Mouse (Mus musculus): ENCODE measurements around the gene Ncoa7. TPM values are rescaled to one million over a fixed set of nuclear protein-coding genes. Genes with fewer than 3 reads are reported as not detected.
A peak's percentile ranks its signal among the peaks of the same experiment; 100 is the strongest.

Gene Ncoa7
- polyA plus RNA-seq (2014; fragmentation: Nextera tagmentation; extraction: Ambion mirVana), result 6.4 and 7.3 TPM in 2 replicates

DNA sequence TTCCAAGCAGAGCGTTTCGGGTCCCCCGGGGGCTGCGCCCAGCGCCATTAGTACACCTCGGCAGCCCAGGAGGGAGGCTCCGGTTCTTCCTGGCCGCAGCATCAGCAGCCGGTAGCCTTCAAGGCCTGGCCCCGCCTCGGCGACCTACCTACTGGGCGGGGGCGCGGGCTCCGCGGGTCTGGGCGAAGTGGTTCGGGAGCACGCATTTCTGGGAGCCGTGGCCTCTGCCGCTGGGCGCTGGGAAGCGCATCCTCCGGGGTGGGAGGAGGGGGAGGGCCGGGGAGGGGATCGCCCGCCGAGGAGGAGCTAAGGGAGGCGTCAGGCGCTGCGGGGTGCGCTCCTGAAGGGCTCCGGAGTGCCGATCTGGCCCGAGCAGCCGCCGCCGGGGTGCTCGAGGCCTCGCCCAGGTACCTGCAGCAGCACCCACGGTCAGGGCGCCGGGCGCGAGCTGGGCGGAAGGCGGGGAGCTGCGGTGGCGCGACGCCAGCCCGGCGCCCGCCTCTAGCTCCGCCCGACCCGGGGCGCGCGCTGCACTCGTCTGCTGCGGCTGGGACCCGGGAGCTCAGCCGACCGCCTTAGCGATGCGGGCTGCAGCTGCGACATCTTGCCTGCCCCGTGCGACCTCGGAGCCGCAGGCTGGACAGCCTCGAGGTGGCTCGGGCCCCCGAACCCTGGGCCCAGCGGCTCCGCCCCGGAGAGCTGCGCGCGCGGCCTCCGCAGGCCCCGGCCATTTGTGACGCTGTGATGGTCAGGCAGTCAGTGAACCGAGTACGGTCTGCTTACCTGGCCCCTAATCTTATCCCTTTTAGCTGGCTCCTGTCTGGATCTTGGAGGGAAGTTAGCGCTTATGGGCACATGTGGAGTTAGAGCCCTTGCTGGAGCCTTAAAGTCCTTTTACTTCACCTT, at the start of gene Ncoa7:
Gene Ncoa7, minus strand, starts transcription at position 646 of the 906 bp plus-strand sequence.
- peak; percentile 92 for ATAC-seq (ENCODE audit: low FRiP score)
- Histone ChIP-seq H3K27ac (ENCODE audit: low read depth, low read length) (peak within 1 kb of the TSS; percentile 89), H3K4me1 (ENCODE audit: control insufficient read depth, insufficient read depth, low read length) (no peaks in the 10 kb centered on the region), H3K4me2 (peak within 1 kb of the TSS; percentile 68), H3K27me3 (ENCODE audit: control insufficient read depth, insufficient read depth, low read length) (no peaks in the 10 kb centered on the region), H3K9ac (ENCODE audit: low read length) (peak within 1 kb of the TSS; percentile 83), H3K36me3 (ENCODE audit: control insufficient read depth, insufficient read depth, low read length) (no peaks in the 10 kb centered on the region), H3K9me3 (ENCODE audit: control insufficient read depth, low read length) (no peaks in the 10 kb centered on the region), H3K4me3 (ENCODE audit: low read depth, low read length) (peak within 1 kb of the TSS; percentile 67)
- DNase-seq (ENCODE audit: low spot score, missing footprints), result peak; percentile 98
- WGBS, result 0% methylated on average over 82 of the region's 89 CpGs

DNA sequence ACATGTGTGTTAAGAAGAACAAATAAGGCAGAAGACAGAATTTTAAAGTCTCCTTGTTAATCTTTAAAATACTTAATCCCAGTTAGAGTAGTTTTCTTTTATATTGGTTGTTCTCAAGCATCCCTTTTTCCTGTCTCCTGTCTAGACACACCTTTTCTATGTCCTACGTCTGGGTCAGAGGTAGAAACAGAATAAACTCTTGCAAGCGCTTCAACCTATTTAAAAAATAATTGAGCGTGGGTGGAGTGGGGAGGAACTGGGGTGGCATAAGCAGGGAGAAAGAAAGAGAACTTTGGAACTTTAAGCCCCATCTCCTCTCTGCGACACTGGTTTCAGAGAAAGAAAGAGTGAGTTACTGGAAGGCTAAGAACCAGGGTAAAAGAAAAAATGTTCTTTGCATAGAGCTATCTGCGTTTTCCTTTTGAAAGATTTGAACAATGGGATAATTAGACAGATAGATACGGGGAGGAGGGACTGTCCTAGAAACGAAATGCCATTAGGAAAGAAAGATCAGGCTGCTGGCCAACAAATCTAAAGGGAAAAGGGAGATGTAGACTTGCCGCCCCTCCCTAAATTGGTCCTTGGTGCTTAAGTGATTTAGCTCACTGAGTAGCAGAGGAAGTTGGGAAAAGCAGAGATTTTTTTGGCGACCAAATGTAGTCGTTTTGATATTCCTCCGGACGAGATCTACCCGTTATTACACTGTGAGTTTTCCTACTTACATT, 42.1 kb upstream of the Ncoa7 start:
- no peak for ATAC-seq (ENCODE audit: low FRiP score)
- Histone ChIP-seq H3K4me1 (ENCODE audit: control insufficient read depth, insufficient read depth, low read length) (peaks cover 14% of the 10 kb centered on the region), H3K9ac (ENCODE audit: low read length) (no peak overlapping the region), H3K9me3 (ENCODE audit: control insufficient read depth, low read length) (no peaks in the 10 kb centered on the region), H3K36me3 (ENCODE audit: control insufficient read depth, insufficient read depth, low read length) (no peaks in the 10 kb centered on the region), H3K27me3 (ENCODE audit: control insufficient read depth, insufficient read depth, low read length) (peaks cover 43% of the 10 kb centered on the region), H3K27ac (ENCODE audit: low read depth, low read length) (no peak overlapping the region), H3K4me2 (no peak overlapping the region), H3K4me3 (ENCODE audit: low read depth, low read length) (no peak overlapping the region)
- WGBS, result 14% methylated on average over 13 of the region's 13 CpGs
- peak; percentile 91 for DNase-seq (ENCODE audit: low spot score, missing footprints)

DNA sequence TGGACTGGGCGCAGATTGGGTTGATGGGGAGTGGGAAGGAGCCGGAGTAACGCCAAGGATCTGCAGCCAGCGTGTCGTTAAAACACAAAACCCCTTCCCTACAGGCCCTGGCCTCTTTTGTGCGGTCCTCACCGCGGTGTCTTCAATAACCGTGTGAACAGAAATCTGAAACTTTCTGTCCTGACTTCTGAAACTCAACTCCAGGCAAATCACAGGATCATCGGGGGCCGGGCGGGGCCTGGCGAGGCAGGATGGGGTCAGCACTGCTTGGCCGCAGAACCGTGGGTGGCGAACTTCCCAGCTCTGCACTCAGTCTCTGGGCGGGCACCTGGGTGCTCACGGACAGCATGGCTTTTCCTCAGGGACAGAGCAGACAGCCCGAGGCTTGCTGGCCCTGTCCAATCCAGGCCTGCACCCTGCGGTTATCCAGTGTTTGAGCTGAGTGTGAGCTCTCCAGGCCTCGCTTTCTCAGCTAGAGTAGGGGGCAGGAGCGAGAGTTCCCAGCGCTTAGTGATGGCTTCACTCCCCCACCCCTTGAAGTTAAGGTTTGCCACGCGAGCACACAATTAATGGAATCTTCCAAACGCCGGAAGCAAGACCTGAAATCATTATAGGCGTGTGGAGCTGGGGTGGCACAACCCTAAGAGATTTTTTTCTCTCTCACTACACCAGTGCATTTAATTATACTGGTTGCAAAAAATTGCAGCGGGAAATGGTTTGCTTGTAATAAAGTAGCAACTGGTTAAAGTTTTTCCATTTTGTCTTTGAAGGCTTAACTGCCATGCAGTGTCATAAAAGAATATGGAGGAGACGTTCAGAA, 41.3 kb upstream of the Ncoa7 start:
- Histone ChIP-seq H3K9ac (ENCODE audit: low read length) (peak overlapping the region; percentile 47), H3K27me3 (ENCODE audit: control insufficient read depth, insufficient read depth, low read length) (peaks cover 43% of the 10 kb centered on the region), H3K4me2 (peak overlapping the region; percentile 74), H3K27ac (ENCODE audit: low read depth, low read length) (no peak overlapping the region), H3K4me1 (ENCODE audit: control insufficient read depth, insufficient read depth, low read length) (peaks cover 14% of the 10 kb centered on the region), H3K36me3 (ENCODE audit: control insufficient read depth, insufficient read depth, low read length) (no peaks in the 10 kb centered on the region), H3K9me3 (ENCODE audit: control insufficient read depth, low read length) (no peaks in the 10 kb centered on the region), H3K4me3 (ENCODE audit: low read depth, low read length) (peak overlapping the region; percentile 56)
- peak; percentile 6; the same call in 1 of the 2 replicates for ATAC-seq (ENCODE audit: low FRiP score)
- peak; percentile 95 for DNase-seq (ENCODE audit: low spot score, missing footprints)
- WGBS, result under 1% methylated on average over 30 of the region's 30 CpGs

DNA sequence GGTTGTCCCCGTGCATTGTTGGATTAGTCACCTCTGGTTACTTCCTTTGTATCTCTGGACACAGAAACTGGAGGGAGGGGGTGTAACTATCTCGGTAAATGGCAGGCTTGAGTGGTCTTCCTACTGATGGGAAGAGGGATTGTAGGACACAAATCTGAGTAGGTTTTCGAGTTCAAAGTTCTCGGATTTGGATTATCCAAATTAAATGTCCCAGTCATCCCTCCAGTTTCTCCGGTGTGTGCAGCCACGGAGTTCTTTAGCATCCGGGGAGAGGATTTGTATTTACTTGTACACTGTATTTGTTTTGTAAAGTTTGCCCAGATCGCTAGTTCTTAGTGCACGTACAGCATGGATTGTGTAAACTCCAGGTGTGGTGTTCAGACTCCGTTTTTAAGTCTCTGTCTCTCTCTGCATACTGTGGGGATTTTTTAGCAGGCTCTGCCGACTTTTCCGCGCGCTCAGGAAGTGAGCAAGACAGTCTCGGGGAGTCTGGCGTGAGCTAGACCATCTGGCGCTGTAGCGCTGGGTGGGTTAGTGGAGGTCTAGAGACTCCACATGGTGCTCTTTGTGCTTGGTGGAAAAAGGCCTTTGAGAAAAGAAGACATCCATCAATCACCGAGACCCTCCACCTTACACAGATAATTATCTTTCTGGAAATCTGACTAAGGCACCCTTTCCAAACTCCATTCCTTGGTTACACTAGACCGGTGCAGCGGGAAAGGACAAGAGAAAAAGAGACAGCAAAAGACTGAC, 40.5 kb upstream of the Ncoa7 start:
- WGBS, result under 1% methylated on average over 21 of the region's 21 CpGs
- Histone ChIP-seq H3K36me3 (ENCODE audit: control insufficient read depth, insufficient read depth, low read length) (no peaks in the 10 kb centered on the region), H3K4me1 (ENCODE audit: control insufficient read depth, insufficient read depth, low read length) (peaks cover 14% of the 10 kb centered on the region), H3K4me2 (peak overlapping the region; percentile 74), H3K9ac (ENCODE audit: low read length) (peak overlapping the region; percentile 47), H3K9me3 (ENCODE audit: control insufficient read depth, low read length) (no peaks in the 10 kb centered on the region), H3K27ac (ENCODE audit: low read depth, low read length) (no peak overlapping the region), H3K27me3 (ENCODE audit: control insufficient read depth, insufficient read depth, low read length) (peaks cover 43% of the 10 kb centered on the region), H3K4me3 (ENCODE audit: low read depth, low read length) (peak overlapping the region; percentile 56)
- no peak for ATAC-seq (ENCODE audit: low FRiP score)
- DNase-seq (ENCODE audit: low spot score, missing footprints), result peak; percentile 94

DNA sequence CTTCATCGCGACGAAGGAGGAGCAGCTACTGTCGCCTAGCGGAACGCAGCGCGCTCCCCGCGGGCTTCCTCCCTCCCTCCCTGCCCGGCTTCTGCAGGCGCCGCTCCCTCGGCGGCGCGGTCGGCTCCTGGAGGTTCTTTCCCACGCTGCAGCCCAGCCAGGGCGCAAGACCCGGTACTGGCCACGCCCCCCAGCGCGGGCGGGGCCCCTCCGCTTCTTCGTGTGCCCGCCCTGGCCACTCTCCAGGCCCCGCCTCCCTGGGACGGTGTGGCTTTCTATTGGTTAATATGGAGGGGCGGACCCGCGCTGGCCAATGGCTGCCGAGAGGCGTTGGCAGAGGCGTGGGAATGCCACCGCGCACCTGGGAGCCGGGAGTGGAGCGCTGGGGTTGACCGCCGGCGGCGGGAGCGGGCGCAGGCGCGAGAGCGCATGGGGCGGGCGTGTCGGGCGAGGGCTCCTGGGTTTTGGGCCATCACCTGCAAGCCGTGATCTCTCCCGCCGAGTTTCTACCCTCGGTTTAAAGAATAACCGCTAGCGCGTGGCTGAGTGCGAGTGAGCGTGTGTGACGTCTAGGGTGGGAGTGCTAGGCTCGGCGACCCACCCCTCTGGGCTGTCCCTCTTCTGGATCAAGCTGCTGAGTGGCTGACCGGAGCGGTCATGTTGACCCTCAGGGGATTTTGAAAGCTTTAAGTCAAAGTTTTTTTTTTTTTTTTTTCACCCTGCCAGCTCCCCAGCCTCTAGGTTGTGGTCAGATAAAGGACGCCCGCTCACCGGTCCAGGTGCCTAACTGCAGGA, 39.7 kb upstream of the Ncoa7 start, which contains the start of gene Hey2:
Gene Hey2, minus strand, starts transcription at position 159 of the 795 bp plus-strand sequence.
- Histone ChIP-seq H3K27ac (ENCODE audit: low read depth, low read length) (no peak within 1 kb of the TSS), H3K9me3 (ENCODE audit: control insufficient read depth, low read length) (no peaks in the 10 kb centered on the region), H3K4me2 (peak within 1 kb of the TSS; percentile 74), H3K4me3 (ENCODE audit: low read depth, low read length) (peak within 1 kb of the TSS; percentile 56), H3K27me3 (ENCODE audit: control insufficient read depth, insufficient read depth, low read length) (peaks cover 43% of the 10 kb centered on the region), H3K36me3 (ENCODE audit: control insufficient read depth, insufficient read depth, low read length) (no peaks in the 10 kb centered on the region), H3K9ac (ENCODE audit: low read length) (peak within 1 kb of the TSS; percentile 32; the same call in 1 of the 2 replicates), H3K4me1 (ENCODE audit: control insufficient read depth, insufficient read depth, low read length) (peaks cover 14% of the 10 kb centered on the region)
- ATAC-seq (ENCODE audit: low FRiP score), result peak; percentile 99
- peak; percentile 100 for DNase-seq (ENCODE audit: low spot score, missing footprints)
- WGBS, result under 1% methylated on average over 64 of the region's 70 CpGs

GRCm38 (mm10) chr10:30842228-30842627, 39.1 kb upstream of the Ncoa7 start:
- Histone ChIP-seq H3K27ac (ENCODE audit: low read depth, low read length) (no peak overlapping the region), H3K9ac (ENCODE audit: low read length) (peak overlapping the region; percentile 32; the same call in 1 of the 2 replicates), H3K9me3 (ENCODE audit: control insufficient read depth, low read length) (no peaks in the 10 kb centered on the region), H3K27me3 (ENCODE audit: control insufficient read depth, insufficient read depth, low read length) (peaks cover 43% of the 10 kb centered on the region), H3K4me1 (ENCODE audit: control insufficient read depth, insufficient read depth, low read length) (peaks cover 14% of the 10 kb centered on the region), H3K4me3 (ENCODE audit: low read depth, low read length) (peak overlapping the region; percentile 56), H3K36me3 (ENCODE audit: control insufficient read depth, insufficient read depth, low read length) (no peaks in the 10 kb centered on the region), H3K4me2 (peak overlapping the region; percentile 74)
- DNase-seq (ENCODE audit: low spot score, missing footprints) (no peak), ATAC-seq (ENCODE audit: low FRiP score) (peak; percentile 66)
- WGBS, result under 1% methylated on average over 29 of the region's 29 CpGs

DNA sequence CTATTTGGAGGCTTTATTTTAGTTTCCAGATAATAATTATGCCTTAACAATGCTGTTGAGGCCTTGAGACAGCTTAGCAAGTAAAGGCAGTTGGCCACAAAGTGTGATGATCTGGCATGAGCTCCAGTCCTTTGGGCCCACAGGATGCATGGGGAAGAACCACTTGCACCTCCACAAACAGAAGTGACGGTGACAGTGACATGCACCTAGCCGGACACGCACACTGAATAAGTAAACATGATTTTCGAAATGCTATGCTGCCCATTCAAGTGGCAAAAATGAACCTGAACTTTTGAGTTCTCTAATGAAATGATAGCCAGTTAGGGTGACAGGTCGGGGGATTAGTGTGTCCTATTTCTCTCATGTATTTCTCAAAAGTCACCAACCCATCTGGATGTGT, 37.7 kb upstream of the Ncoa7 start:
- ATAC-seq (ENCODE audit: low FRiP score) (no peak), DNase-seq (ENCODE audit: low spot score, missing footprints) (peak; percentile 73)
- peaks cover 34% of the 10 kb centered on the region; the same call in 1 of the 2 replicates for H3K27me3 ChIP-seq (ENCODE audit: control insufficient read depth, insufficient read depth, low read length)
- 73% methylated on average over 5 of the region's 5 CpGs for WGBS
- no peak overlapping the region for H3K9ac ChIP-seq (ENCODE audit: low read length)
- H3K36me3 ChIP-seq (ENCODE audit: control insufficient read depth, insufficient read depth, low read length), result no peaks in the 10 kb centered on the region
- H3K4me1 ChIP-seq (ENCODE audit: control insufficient read depth, insufficient read depth, low read length), result peaks cover 14% of the 10 kb centered on the region
- no peak overlapping the region for H3K4me3 ChIP-seq (ENCODE audit: low read depth, low read length)
- no peak overlapping the region for H3K4me2 ChIP-seq
- no peak overlapping the region for H3K27ac ChIP-seq (ENCODE audit: low read depth, low read length)
- no peaks in the 10 kb centered on the region for H3K9me3 ChIP-seq (ENCODE audit: control insufficient read depth, low read length)
